Mouse (Mus musculus) stomach, embryonic 15.5 days (tissue): ENCODE results near the gene A030014E15Rik. TPM values are rescaled to one million over a fixed set of nuclear protein-coding genes. Genes with fewer than 3 reads are reported as not detected.
"Not testable (repeated sequence)": the region's sequence is repeated elsewhere in the genome, so short reads cannot be mapped to it uniquely, and the experiment has no call there.

Source experiments
- ATAC-seq: fragments of 200-750 bp; cut with Nextera tagmentation; 2 replicates; pipeline ENCODE4 v1.8.0; 2017; ENCODE audit warnings: low read depth, moderate number of reproducible peaks, moderate TSS enrichment; ENCODE audit not compliant: insufficient read depth, low FRiP score
- H3K27ac ChIP-seq: fragments of 300-500 bp; sonication (generic); 2 replicates; pipeline ENCODE4 v1.5.1; 2015; ENCODE audit warnings: mild to moderate bottlenecking, inconsistent platforms
- H3K27me3 ChIP-seq: fragments of 300-500 bp; sonication (generic); replicated peaks from 2 replicates; pipeline ENCODE4 v1.6.1; 2015; ENCODE audit warnings: inconsistent platforms
- H3K36me3 ChIP-seq: fragments of 300-500 bp; sonication (generic); 2 replicates; pipeline ENCODE4 v1.6.1; 2015; ENCODE audit warnings: inconsistent platforms
- H3K4me1 ChIP-seq: fragments of 300-500 bp; sonication (generic); 2 replicates; pipeline ENCODE4 v1.6.1; 2015; ENCODE audit warnings: inconsistent platforms
- H3K4me2 ChIP-seq: fragments of 300-500 bp; sonication (generic); 2 replicates; pipeline ENCODE4 v1.6.1; 2015; ENCODE audit warnings: mild to moderate bottlenecking, inconsistent platforms
- H3K4me3 ChIP-seq: fragments of 300-500 bp; sonication (generic); replicated peaks from 2 replicates; pipeline ENCODE4 v1.5.1; 2015; ENCODE audit warnings: inconsistent platforms
- H3K9ac ChIP-seq: fragments of 300-500 bp; sonication (generic); 2 replicates; pipeline ENCODE4 v1.6.1; 2015; ENCODE audit warnings: inconsistent platforms
- H3K9me3 ChIP-seq: fragments of 300-500 bp; sonication (generic); 2 replicates; pipeline ENCODE4 v1.6.1; 2016; ENCODE audit warnings: inconsistent platforms
- WGBS: fragments of 180-500 bp; shearing (Covaris S2); methylation state at CpG from one replicate; pipeline ENCODE4 v1.1.7; 2015; 5-methylcytosine and 5-hydroxymethylcytosine counted together
- polyA plus RNA-seq: library from polyadenylated mRNA; unstranded; fragments of >200 nt; fragmentation: Nextera tagmentation; extraction: Ambion mirVana; gene quantifications from 2 replicates; pipeline ENCODE4 v1.2.1, GENCODE M21; 2015

Gene A030014E15Rik
- polyA plus RNA-seq: not detected in 2 replicates

- Histone ChIP-seq H3K27me3 (no peaks in the 10 kb centered on the region), H3K36me3 (no peaks in the 10 kb centered on the region), H3K9ac (no peak within 1 kb of the TSS), H3K9me3 (no peaks in the 10 kb centered on the region), H3K4me2 (no peak within 1 kb of the TSS), H3K4me3 (no peak within 1 kb of the TSS), H3K4me1 (no peaks in the 10 kb centered on the region), H3K27ac (no peak within 1 kb of the TSS)
- WGBS: 83% methylated on average over 6 of the region's 6 CpGs
- no peak for ATAC-seq
Measured at GRCm38 (mm10) chr1:82924650-82925049, at the start of gene A030014E15Rik. A030014E15Rik (plus strand) TSS chr1:82924917.

GRCm38 (mm10) chr1:82879172-82879571 is 45.5 kb upstream of the A030014E15Rik start:
- Histone ChIP-seq H3K9ac (no peak overlapping the region), H3K4me2 (no peak overlapping the region), H3K36me3 (peaks cover 8% of the 10 kb centered on the region; the same call in 1 of the 2 replicates), H3K9me3 (no peaks in the 10 kb centered on the region), H3K27me3 (no peaks in the 10 kb centered on the region), H3K4me3 (no peak overlapping the region), H3K4me1 (no peaks in the 10 kb centered on the region), H3K27ac (no peak overlapping the region)
- ATAC-seq: no peak
- WGBS: 73% methylated on average over 2 of the region's 2 CpGs

DNA sequence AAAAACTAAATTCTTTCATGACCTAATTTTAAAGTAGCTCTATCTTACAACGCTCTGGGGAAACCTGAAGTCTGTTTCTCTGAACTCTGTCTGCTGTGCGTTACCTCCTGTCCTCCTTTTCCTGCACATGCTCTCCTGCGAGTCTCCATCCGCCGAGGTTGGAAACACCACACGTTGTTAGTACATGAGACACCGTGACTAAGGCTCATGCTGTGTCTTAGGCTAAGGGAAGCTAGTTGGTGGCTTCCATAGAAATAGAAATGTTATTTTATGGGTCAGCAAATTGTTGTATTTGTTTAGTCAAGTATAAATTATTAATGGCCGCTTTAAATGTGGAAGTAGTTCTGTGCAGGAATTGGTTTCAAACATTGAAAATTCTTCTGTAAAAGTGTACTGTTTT is 44.5 kb upstream of the A030014E15Rik start:
- Histone ChIP-seq H3K9ac (no peak overlapping the region), H3K4me2 (no peak overlapping the region), H3K27ac (no peak overlapping the region), H3K4me3 (no peak overlapping the region), H3K9me3 (no peaks in the 10 kb centered on the region), H3K36me3 (peaks cover 8% of the 10 kb centered on the region; the same call in 1 of the 2 replicates), H3K27me3 (no peaks in the 10 kb centered on the region), H3K4me1 (no peaks in the 10 kb centered on the region)
- ATAC-seq: no peak
- 87% methylated on average over 8 of the region's 8 CpGs for WGBS

GRCm38 (mm10) chr1:82893269-82893668 is 31.4 kb upstream of the A030014E15Rik start:
- Histone ChIP-seq H3K9ac (no peak overlapping the region), H3K27me3 (no peaks in the 10 kb centered on the region), H3K4me3 (no peak overlapping the region), H3K4me1 (no peaks in the 10 kb centered on the region), H3K4me2 (no peak overlapping the region), H3K9me3 (no peaks in the 10 kb centered on the region), H3K27ac (no peak overlapping the region), H3K36me3 (peaks cover 14% of the 10 kb centered on the region; the same call in 1 of the 2 replicates)
- no peak for ATAC-seq
- 92% methylated on average over 7 of the region's 7 CpGs for WGBS

DNA sequence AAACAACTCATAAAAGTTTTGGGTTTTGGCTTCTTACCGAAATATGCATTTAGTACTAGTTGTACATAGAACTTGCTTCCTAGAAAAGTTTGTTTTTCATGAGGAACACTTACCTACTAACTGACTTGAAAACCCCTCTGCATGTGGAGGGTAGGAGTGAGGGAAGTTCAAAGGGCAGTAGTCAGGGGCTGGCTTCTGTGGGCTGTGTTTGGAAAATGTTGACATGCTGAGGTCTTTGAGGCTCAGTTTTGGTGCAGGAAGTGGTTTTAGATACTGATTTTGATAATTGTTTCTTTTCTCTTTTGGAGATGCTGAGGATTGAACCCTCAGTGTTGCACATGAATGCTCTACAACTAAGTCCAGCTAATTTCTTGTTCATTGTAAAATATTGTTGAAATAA is 24.1 kb upstream of the A030014E15Rik start:
- Histone ChIP-seq H3K4me3 (no peak overlapping the region), H3K27ac (no peak overlapping the region), H3K36me3 (peaks cover 14% of the 10 kb centered on the region; the same call in 1 of the 2 replicates), H3K27me3 (no peaks in the 10 kb centered on the region), H3K4me2 (no peak overlapping the region), H3K9ac (no peak overlapping the region), H3K9me3 (no peaks in the 10 kb centered on the region), H3K4me1 (no peaks in the 10 kb centered on the region)
- 92% methylated on average over 1 of the region's 1 CpGs for WGBS
- no peak for ATAC-seq

GRCm38 (mm10) chr1:82901201-82901600 is 23.5 kb upstream of the A030014E15Rik start:
- no peak overlapping the region for H3K4me2 ChIP-seq
- no peaks in the 10 kb centered on the region for H3K27me3 ChIP-seq
- no peaks in the 10 kb centered on the region for H3K9me3 ChIP-seq
- no peak for ATAC-seq
- no peak overlapping the region for H3K27ac ChIP-seq
- H3K9ac ChIP-seq: no peak overlapping the region
- WGBS: 90% methylated on average over 3 of the region's 3 CpGs
- H3K4me1 ChIP-seq: no peaks in the 10 kb centered on the region
- H3K36me3 ChIP-seq: peaks cover 14% of the 10 kb centered on the region; the same call in 1 of the 2 replicates
- no peak overlapping the region for H3K4me3 ChIP-seq

DNA sequence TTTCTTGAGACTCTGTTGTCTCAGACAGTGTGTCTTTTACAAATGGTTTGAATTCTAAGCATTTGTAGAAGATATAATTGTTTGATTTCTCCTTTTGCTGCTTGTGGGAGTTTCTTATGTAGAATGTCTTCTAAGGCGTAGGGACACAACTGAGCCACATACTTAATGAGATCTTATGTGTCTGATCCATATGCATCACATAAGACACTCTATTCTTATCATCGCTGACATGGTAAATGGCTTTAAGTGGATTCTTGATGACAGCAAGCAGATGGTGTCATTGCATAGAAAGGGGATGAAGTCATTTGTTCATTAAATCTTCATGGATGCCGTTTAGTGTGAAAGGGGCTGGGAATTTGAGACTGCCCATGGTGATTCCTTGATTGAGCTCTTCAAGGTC is 18.8 kb upstream of the A030014E15Rik start:
- Histone ChIP-seq H3K4me1 (no peaks in the 10 kb centered on the region), H3K9me3 (no peaks in the 10 kb centered on the region), H3K9ac (no peak overlapping the region), H3K4me3 (no peak overlapping the region), H3K4me2 (no peak overlapping the region), H3K36me3 (0 out of 2 replicates have a peak, but pooled peaks cover 7% of the 10 kb centered on the region), H3K27ac (no peak overlapping the region), H3K27me3 (no peaks in the 10 kb centered on the region)
- WGBS: 73% methylated on average over 3 of the region's 3 CpGs
- no peak for ATAC-seq

GRCm38 (mm10) chr1:82913025-82913424 is 11.7 kb upstream of the A030014E15Rik start, which contains the start of gene A030005L19Rik:
A030005L19Rik (plus strand) TSS chr1:82913325.
- ATAC-seq: no peak
- no peak within 1 kb of the TSS for H3K4me3 ChIP-seq
- WGBS: 81% methylated on average over 3 of the region's 3 CpGs
- H3K36me3 ChIP-seq: no peaks in the 10 kb centered on the region
- H3K9me3 ChIP-seq: no peaks in the 10 kb centered on the region
- H3K9ac ChIP-seq: no peak within 1 kb of the TSS
- no peak within 1 kb of the TSS for H3K4me2 ChIP-seq
- no peaks in the 10 kb centered on the region for H3K4me1 ChIP-seq
- H3K27ac ChIP-seq: no peak within 1 kb of the TSS
- H3K27me3 ChIP-seq: no peaks in the 10 kb centered on the region

GRCm38 (mm10) chr1:82913434-82913833 is 11.3 kb upstream of the A030014E15Rik start:
- not testable (repeated sequence) for ATAC-seq, H3K9me3 ChIP-seq, H3K9ac ChIP-seq, H3K36me3 ChIP-seq, H3K27ac ChIP-seq, H3K4me2 ChIP-seq, H3K27me3 ChIP-seq, H3K4me1 ChIP-seq, H3K4me3 ChIP-seq
- 96% methylated on average over 5 of the region's 5 CpGs for WGBS

GRCm38 (mm10) chr1:82930558-82930957 is 5.8 kb downstream of the A030014E15Rik start:
- 82% methylated on average over 3 of the region's 3 CpGs for WGBS
- not testable (repeated sequence) for H3K27ac ChIP-seq, H3K36me3 ChIP-seq, H3K4me1 ChIP-seq, H3K4me3 ChIP-seq, ATAC-seq, H3K27me3 ChIP-seq, H3K4me2 ChIP-seq, H3K9ac ChIP-seq, H3K9me3 ChIP-seq

DNA sequence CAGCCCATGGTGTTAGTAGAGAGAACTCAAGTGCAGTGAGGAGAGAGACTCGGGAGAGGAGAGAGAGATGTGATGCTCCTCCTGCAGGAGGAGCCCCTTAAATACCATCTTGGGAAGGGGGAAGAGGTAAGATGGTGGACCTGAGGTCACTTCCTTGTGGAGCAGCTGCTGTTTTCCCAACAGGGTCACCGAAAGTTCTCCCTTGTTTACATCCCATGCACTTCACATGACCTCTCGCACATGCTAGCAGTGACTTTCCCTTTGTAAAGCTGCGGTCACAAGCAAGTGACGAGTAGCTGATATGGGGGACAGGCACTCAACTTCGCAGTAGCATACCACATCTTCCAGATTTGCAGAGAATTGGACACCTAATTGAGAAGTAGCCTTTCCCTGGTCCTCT is 6.6 kb downstream of the A030014E15Rik start, which contains the start of gene Gm6217:
Gene Gm6217, minus strand, starts transcription at position 74 of the 400 bp plus-strand sequence.
- not testable (repeated sequence) for H3K27me3 ChIP-seq, H3K36me3 ChIP-seq, H3K4me3 ChIP-seq, H3K4me2 ChIP-seq, H3K4me1 ChIP-seq, H3K9me3 ChIP-seq, H3K9ac ChIP-seq, H3K27ac ChIP-seq, ATAC-seq
- no CpG with 5 or more reads among the region's 6 CpGs for WGBS

- WGBS: 89% methylated on average over 5 of the region's 5 CpGs
- no peak for ATAC-seq
- H3K9ac ChIP-seq: no peak overlapping the region
- no peaks in the 10 kb centered on the region for H3K9me3 ChIP-seq
- H3K27me3 ChIP-seq: no peaks in the 10 kb centered on the region
- H3K27ac ChIP-seq: no peak overlapping the region
- no peak overlapping the region for H3K4me3 ChIP-seq
- no peaks in the 10 kb centered on the region for H3K36me3 ChIP-seq
- H3K4me2 ChIP-seq: no peak overlapping the region
- H3K4me1 ChIP-seq: no peaks in the 10 kb centered on the region
Measured at GRCm38 (mm10) chr1:82938666-82939065, 13.9 kb downstream of the A030014E15Rik start.

DNA sequence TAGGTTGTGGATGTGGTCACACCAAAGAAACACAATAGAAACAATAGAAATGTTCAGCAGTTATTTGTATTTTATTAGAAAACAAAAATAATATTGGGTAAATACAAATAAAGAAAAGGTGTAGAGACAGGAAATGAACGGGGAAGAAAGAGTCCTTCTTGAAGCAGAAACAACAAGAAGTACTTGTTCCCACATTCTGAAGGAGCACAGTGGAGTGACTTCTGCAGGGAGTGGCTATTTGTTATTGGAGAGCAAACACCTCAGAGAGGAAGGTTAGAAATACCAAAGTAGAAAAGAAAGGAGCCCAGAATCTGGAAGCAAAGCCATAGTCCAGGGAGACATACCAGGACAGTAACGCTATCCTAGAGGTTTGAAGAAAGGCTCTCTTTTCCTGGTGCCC is 17.8 kb downstream of the A030014E15Rik start:
- not testable (repeated sequence) for ATAC-seq, H3K9ac ChIP-seq, H3K4me2 ChIP-seq, H3K4me1 ChIP-seq, H3K27ac ChIP-seq, H3K4me3 ChIP-seq, H3K36me3 ChIP-seq, H3K9me3 ChIP-seq, H3K27me3 ChIP-seq
- 69% methylated on average over 2 of the region's 2 CpGs for WGBS
